Mouse (Mus musculus): ENCODE measurements at regions not wholly inside any gene's neighbourhood (a gene's known extent, or its start where the extent isn't known, plus 50 kb on each side); places are given as distances from the start of the nearest gene placed in this dataset.

GRCm38 (mm10) chr4:131615587-131615986 is 222.5 kb downstream of the Ptpru start:
- TF ChIP-seq POLR2A (IDR thresholded peaks at IDR 0.05; ENCODE audit: borderline replicate concordance, control insufficient read depth, low read depth, low read length) (no peak), CTCF (IDR thresholded peaks at IDR 0.05; ENCODE audit: control insufficient read depth, insufficient read depth, low read length) (no peak)

All from bone marrow, adult 2 months (tissue).